Mouse (Mus musculus): ENCODE data around the gene Sgms2.

Gene Sgms2

GRCm38 (mm10) chr3:131491361-131491925 is at the start of gene Sgms2:
Gene Sgms2, minus strand, starts transcription at chr3:131491411.
- no peak for DNase-seq (ENCODE audit: low spot score in 2 of 2)

- no peak for DNase-seq (ENCODE audit: low spot score in 2 of 2)
These were observed 34.0 kb upstream of the Sgms2 start for GRCm38 (mm10) chr3:131525229-131525628.

GRCm38 (mm10) chr3:131524779-131525178 is 33.6 kb upstream of the Sgms2 start:
- peak; percentile 31 to 67 for DNase-seq (ENCODE audit: low spot score in 2 of 2)

GRCm38 (mm10) chr3:131524210-131524609 is 33.0 kb upstream of the Sgms2 start:
- DNase-seq (ENCODE audit: low spot score in 2 of 2): no peak

GRCm38 (mm10) chr3:131523749-131524148 is 32.5 kb upstream of the Sgms2 start:
- DNase-seq (ENCODE audit: low spot score in 2 of 2): no peak

- DNase-seq (ENCODE audit: low spot score in 2 of 2): no peak
These were observed 31.0 kb upstream of the Sgms2 start for GRCm38 (mm10) chr3:131522243-131522642.

GRCm38 (mm10) chr3:131521206-131521605 is 30.0 kb upstream of the Sgms2 start:
- DNase-seq (ENCODE audit: low spot score in 2 of 2): no peak

GRCm38 (mm10) chr3:131517756-131518155 is 26.5 kb upstream of the Sgms2 start:
- DNase-seq (ENCODE audit: low spot score in 2 of 2): no peak

- DNase-seq (ENCODE audit: low spot score in 2 of 2): no peak
These were observed 25.3 kb upstream of the Sgms2 start for GRCm38 (mm10) chr3:131516332-131516999.

- no peak for DNase-seq (ENCODE audit: low spot score in 2 of 2)
These were observed 20.4 kb upstream of the Sgms2 start for GRCm38 (mm10) chr3:131511616-131512015.

- no peak for DNase-seq (ENCODE audit: low spot score in 2 of 2)
These were observed 16.8 kb upstream of the Sgms2 start for GRCm38 (mm10) chr3:131508024-131508423.

GRCm38 (mm10) chr3:131504595-131505223 is 13.5 kb upstream of the Sgms2 start:
- no peak for DNase-seq (ENCODE audit: low spot score in 2 of 2)

- DNase-seq (ENCODE audit: low spot score in 2 of 2): no peak
These were observed 10.6 kb upstream of the Sgms2 start for GRCm38 (mm10) chr3:131501677-131502370.

GRCm38 (mm10) chr3:131499651-131500050 is 8.4 kb upstream of the Sgms2 start:
- DNase-seq (ENCODE audit: low spot score in 2 of 2): no peak

- no peak for DNase-seq (ENCODE audit: low spot score in 2 of 2)
These were observed 5.4 kb upstream of the Sgms2 start for GRCm38 (mm10) chr3:131496506-131497122.

- DNase-seq (ENCODE audit: low spot score in 2 of 2): no peak
These were observed 3.9 kb upstream of the Sgms2 start for GRCm38 (mm10) chr3:131495076-131495475.

- no peak for DNase-seq (ENCODE audit: low spot score in 2 of 2)
These were observed 2.0 kb upstream of the Sgms2 start for GRCm38 (mm10) chr3:131493194-131493593.

- no peak for DNase-seq (ENCODE audit: low spot score in 2 of 2)
These were observed 769 bp upstream of the Sgms2 start for GRCm38 (mm10) chr3:131491980-131492379.

GRCm38 (mm10) chr3:131490143-131490908 is 885 bp downstream of the Sgms2 start:
- DNase-seq (ENCODE audit: low spot score in 2 of 2): peak; percentile 38 to 56

- peak; percentile 26 to 30 for DNase-seq (ENCODE audit: low spot score in 2 of 2)
These were observed 1.5 kb downstream of the Sgms2 start for GRCm38 (mm10) chr3:131489657-131490142.

GRCm38 (mm10) chr3:131488969-131489368 is 2.2 kb downstream of the Sgms2 start:
- DNase-seq (ENCODE audit: low spot score in 2 of 2): no peak
